Mouse (Mus musculus): ENCODE measurements at regions not wholly inside any gene's neighbourhood (a gene's known extent, or its start where the extent isn't known, plus 50 kb on each side); places are given as distances from the start of the nearest gene placed in this dataset.

- no peaks in the 10 kb centered on the region for H3K27me3 ChIP-seq (ENCODE audit: control insufficient read depth, insufficient read depth, low read length)
- 87% methylated on average over 3 of the region's 3 CpGs for WGBS
- H3K9me3 ChIP-seq (replicated peaks; ENCODE audit: control insufficient read depth, low read length) = no peaks in the 10 kb centered on the region
- no peak overlapping the region for H3K4me3 ChIP-seq (ENCODE audit: low read depth, low read length)
- no peak overlapping the region for H3K9ac ChIP-seq (replicated peaks; ENCODE audit: low read length)
- H3K4me1 ChIP-seq (ENCODE audit: control insufficient read depth, insufficient read depth, low read length) = no peaks in the 10 kb centered on the region
- H3K36me3 ChIP-seq (replicated peaks; ENCODE audit: control insufficient read depth, insufficient read depth, low read depth, low read length) = no peaks in the 10 kb centered on the region
- H3K4me2 ChIP-seq (ENCODE audit: low read depth, low read length) = no peak overlapping the region
- H3K27ac ChIP-seq (replicated peaks; ENCODE audit: low read depth, low read length) = no peak overlapping the region
- DNase-seq (ENCODE audit: low spot score) (no peak), ATAC-seq (replicated peaks; ENCODE audit: insufficient number of reproducible peaks, low FRiP score, low TSS enrichment, low read depth) (no peak)
These were observed 67.5 kb downstream of the Lmo4 start for GRCm38 (mm10) chr3:144137483-144137882.

GRCm38 (mm10) chr3:144136432-144136831 is 68.6 kb downstream of the Lmo4 start:
- no peaks in the 10 kb centered on the region for H3K27me3 ChIP-seq (ENCODE audit: control insufficient read depth, insufficient read depth, low read length)
- H3K4me3 ChIP-seq (ENCODE audit: low read depth, low read length) = no peak overlapping the region

GRCm38 (mm10) chr3:144135646-144136045 is 69.4 kb downstream of the Lmo4 start:
- no peak overlapping the region for H3K27ac ChIP-seq (replicated peaks; ENCODE audit: low read depth, low read length)

More at GRCm38 (mm10) chr3:144136432-144136831, 68.6 kb downstream of the Lmo4 start:
- Histone ChIP-seq H3K4me1 (ENCODE audit: control insufficient read depth, insufficient read depth, low read length) (no peaks in the 10 kb centered on the region), H3K9me3 (replicated peaks; ENCODE audit: control insufficient read depth, low read length) (no peaks in the 10 kb centered on the region), H3K9ac (replicated peaks; ENCODE audit: low read length) (no peak overlapping the region), H3K27ac (replicated peaks; ENCODE audit: low read depth, low read length) (no peak overlapping the region), H3K4me2 (ENCODE audit: low read depth, low read length) (no peak overlapping the region), H3K36me3 (replicated peaks; ENCODE audit: control insufficient read depth, insufficient read depth, low read depth, low read length) (no peaks in the 10 kb centered on the region)
- whole genome bisulfite sequencing = 83% methylated on average over 2 of the region's 2 CpGs
- DNase-seq (ENCODE audit: low spot score) = no peak
- ATAC-seq (replicated peaks; ENCODE audit: insufficient number of reproducible peaks, low FRiP score, low TSS enrichment, low read depth) = no peak

GRCm38 (mm10) chr3:144128042-144128441 is 77.0 kb downstream of the Lmo4 start:
- WGBS = 89% methylated on average over 4 of the region's 4 CpGs
- Histone ChIP-seq H3K4me1 (ENCODE audit: control insufficient read depth, insufficient read depth, low read length) (no peaks in the 10 kb centered on the region), H3K9ac (replicated peaks; ENCODE audit: low read length) (no peak overlapping the region), H3K9me3 (replicated peaks; ENCODE audit: control insufficient read depth, low read length) (no peaks in the 10 kb centered on the region), H3K4me3 (ENCODE audit: low read depth, low read length) (no peak overlapping the region), H3K4me2 (ENCODE audit: low read depth, low read length) (no peak overlapping the region), H3K27ac (replicated peaks; ENCODE audit: low read depth, low read length) (no peak overlapping the region), H3K36me3 (replicated peaks; ENCODE audit: control insufficient read depth, insufficient read depth, low read depth, low read length) (no peaks in the 10 kb centered on the region), H3K27me3 (ENCODE audit: control insufficient read depth, insufficient read depth, low read length) (no peaks in the 10 kb centered on the region)
- ATAC-seq (replicated peaks; ENCODE audit: insufficient number of reproducible peaks, low FRiP score, low TSS enrichment, low read depth) (no peak), DNase-seq (ENCODE audit: low spot score) (no peak)

More at GRCm38 (mm10) chr3:144135646-144136045, 69.4 kb downstream of the Lmo4 start:
- no peak for ATAC-seq (replicated peaks; ENCODE audit: insufficient number of reproducible peaks, low FRiP score, low TSS enrichment, low read depth)
- Histone ChIP-seq H3K36me3 (replicated peaks; ENCODE audit: control insufficient read depth, insufficient read depth, low read depth, low read length) (no peaks in the 10 kb centered on the region), H3K4me3 (ENCODE audit: low read depth, low read length) (no peak overlapping the region), H3K27me3 (ENCODE audit: control insufficient read depth, insufficient read depth, low read length) (no peaks in the 10 kb centered on the region), H3K9me3 (replicated peaks; ENCODE audit: control insufficient read depth, low read length) (no peaks in the 10 kb centered on the region), H3K4me1 (ENCODE audit: control insufficient read depth, insufficient read depth, low read length) (no peaks in the 10 kb centered on the region), H3K9ac (replicated peaks; ENCODE audit: low read length) (no peak overlapping the region), H3K4me2 (ENCODE audit: low read depth, low read length) (no peak overlapping the region)
- no peak for DNase-seq (ENCODE audit: low spot score)
- WGBS = over 99% methylated on average over 6 of the region's 6 CpGs

GRCm38 (mm10) chr3:144124353-144124752 is 80.7 kb downstream of the Lmo4 start:
- Histone ChIP-seq H3K36me3 (replicated peaks; ENCODE audit: control insufficient read depth, insufficient read depth, low read depth, low read length) (no peaks in the 10 kb centered on the region), H3K4me3 (ENCODE audit: low read depth, low read length) (no peak overlapping the region), H3K4me2 (ENCODE audit: low read depth, low read length) (no peak overlapping the region), H3K4me1 (ENCODE audit: control insufficient read depth, insufficient read depth, low read length) (no peaks in the 10 kb centered on the region), H3K27me3 (ENCODE audit: control insufficient read depth, insufficient read depth, low read length) (no peaks in the 10 kb centered on the region), H3K9ac (replicated peaks; ENCODE audit: low read length) (no peak overlapping the region), H3K9me3 (replicated peaks; ENCODE audit: control insufficient read depth, low read length) (no peaks in the 10 kb centered on the region), H3K27ac (replicated peaks; ENCODE audit: low read depth, low read length) (no peak overlapping the region)
- WGBS = 85% methylated on average over 4 of the region's 4 CpGs
- no peak for ATAC-seq (replicated peaks; ENCODE audit: insufficient number of reproducible peaks, low FRiP score, low TSS enrichment, low read depth)
- no peak for DNase-seq (ENCODE audit: low spot score)

GRCm38 (mm10) chr3:144123361-144124072 is 81.5 kb downstream of the Lmo4 start:
- no peak for ATAC-seq (replicated peaks; ENCODE audit: insufficient number of reproducible peaks, low FRiP score, low TSS enrichment, low read depth)
- 83% methylated on average over 6 of the region's 6 CpGs for WGBS
- no peaks in the 10 kb centered on the region for H3K4me1 ChIP-seq (ENCODE audit: control insufficient read depth, insufficient read depth, low read length)
- no peak overlapping the region for H3K9ac ChIP-seq (replicated peaks; ENCODE audit: low read length)
- H3K36me3 ChIP-seq (replicated peaks; ENCODE audit: control insufficient read depth, insufficient read depth, low read depth, low read length) = no peaks in the 10 kb centered on the region
- H3K9me3 ChIP-seq (replicated peaks; ENCODE audit: control insufficient read depth, low read length) = no peaks in the 10 kb centered on the region
- no peak overlapping the region for H3K4me3 ChIP-seq (ENCODE audit: low read depth, low read length)
- DNase-seq (ENCODE audit: low spot score) = no peak
- no peak overlapping the region for H3K4me2 ChIP-seq (ENCODE audit: low read depth, low read length)
- no peaks in the 10 kb centered on the region for H3K27me3 ChIP-seq (ENCODE audit: control insufficient read depth, insufficient read depth, low read length)
- no peak overlapping the region for H3K27ac ChIP-seq (replicated peaks; ENCODE audit: low read depth, low read length)

- DNase-seq (ENCODE audit: low spot score) = no peak
- Histone ChIP-seq H3K9me3 (replicated peaks; ENCODE audit: control insufficient read depth, low read length) (no peaks in the 10 kb centered on the region), H3K36me3 (replicated peaks; ENCODE audit: control insufficient read depth, insufficient read depth, low read depth, low read length) (no peaks in the 10 kb centered on the region), H3K4me2 (ENCODE audit: low read depth, low read length) (no peak overlapping the region), H3K27me3 (ENCODE audit: control insufficient read depth, insufficient read depth, low read length) (no peaks in the 10 kb centered on the region), H3K4me1 (ENCODE audit: control insufficient read depth, insufficient read depth, low read length) (no peaks in the 10 kb centered on the region), H3K4me3 (ENCODE audit: low read depth, low read length) (no peak overlapping the region), H3K27ac (replicated peaks; ENCODE audit: low read depth, low read length) (no peak overlapping the region), H3K9ac (replicated peaks; ENCODE audit: low read length) (no peak overlapping the region)
- no peak for ATAC-seq (replicated peaks; ENCODE audit: insufficient number of reproducible peaks, low FRiP score, low TSS enrichment, low read depth)
- 76% methylated on average over 3 of the region's 3 CpGs for WGBS
These were observed 85.9 kb downstream of the Lmo4 start for GRCm38 (mm10) chr3:144119076-144119475.

- H3K4me2 ChIP-seq (ENCODE audit: low read depth, low read length) = no peak overlapping the region
- 89% methylated on average over 11 of the region's 11 CpGs for WGBS
- no peaks in the 10 kb centered on the region for H3K27me3 ChIP-seq (ENCODE audit: control insufficient read depth, insufficient read depth, low read length)
- no peak overlapping the region for H3K27ac ChIP-seq (replicated peaks; ENCODE audit: low read depth, low read length)
- H3K9ac ChIP-seq (replicated peaks; ENCODE audit: low read length) = no peak overlapping the region
- no peak for DNase-seq (ENCODE audit: low spot score)
- no peak for ATAC-seq (replicated peaks; ENCODE audit: insufficient number of reproducible peaks, low FRiP score, low TSS enrichment, low read depth)
- no peaks in the 10 kb centered on the region for H3K4me1 ChIP-seq (ENCODE audit: control insufficient read depth, insufficient read depth, low read length)
- no peaks in the 10 kb centered on the region for H3K9me3 ChIP-seq (replicated peaks; ENCODE audit: control insufficient read depth, low read length)
- H3K4me3 ChIP-seq (ENCODE audit: low read depth, low read length) = no peak overlapping the region
- no peaks in the 10 kb centered on the region for H3K36me3 ChIP-seq (replicated peaks; ENCODE audit: control insufficient read depth, insufficient read depth, low read depth, low read length)
These were observed 91.1 kb downstream of the Lmo4 start for GRCm38 (mm10) chr3:144113672-144114645.

Data from embryonic facial prominence, embryonic 11.5 days (tissue).